Mouse (Mus musculus) gastrocnemius, postnatal 4 days (tissue): ENCODE results near the gene Slc23a2. TPM values are rescaled to one million over a fixed set of nuclear protein-coding genes. Genes with fewer than 3 reads are reported as not detected.
A peak's percentile ranks its signal among the peaks of the same experiment; 100 is the strongest.

Source experiments
- DNase-seq, 2 experiments: peaks; one replicate each; pipeline ENCODE4 v3.0.0; 2021 to 2022; ENCODE audit warnings: low spot score in 2 of 2, mixed read lengths in 2 of 2
- total RNA-seq, 2 experiments: library from RNA; stranded (reverse); gene quantifications; 2 replicates each; pipeline ENCODE4 v1.2.3; 2021

Gene Slc23a2
- total RNA-seq, 2 experiments from 2014 or later: 12.0 to 14.5 TPM

DNA sequence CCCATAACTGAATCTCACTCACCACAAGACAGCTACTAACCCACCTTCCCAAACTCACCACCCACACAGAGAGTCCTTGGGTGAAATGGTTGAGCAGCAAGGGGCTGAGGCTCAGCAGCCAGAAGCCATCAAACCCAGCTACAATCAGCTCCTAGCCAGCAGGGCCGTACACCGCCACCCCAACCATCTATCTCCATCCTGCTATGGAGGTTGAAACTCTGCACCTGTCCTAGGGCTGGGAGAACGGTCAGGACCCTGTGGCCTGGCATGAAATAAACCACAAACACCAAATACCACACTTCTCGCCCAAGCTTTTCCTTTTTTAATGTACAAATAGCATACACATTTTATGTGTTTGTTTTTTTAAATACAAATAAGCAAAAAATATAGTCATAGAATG is 120.9 kb downstream of the Slc23a2 start:
- no peak for DNase-seq

DNA sequence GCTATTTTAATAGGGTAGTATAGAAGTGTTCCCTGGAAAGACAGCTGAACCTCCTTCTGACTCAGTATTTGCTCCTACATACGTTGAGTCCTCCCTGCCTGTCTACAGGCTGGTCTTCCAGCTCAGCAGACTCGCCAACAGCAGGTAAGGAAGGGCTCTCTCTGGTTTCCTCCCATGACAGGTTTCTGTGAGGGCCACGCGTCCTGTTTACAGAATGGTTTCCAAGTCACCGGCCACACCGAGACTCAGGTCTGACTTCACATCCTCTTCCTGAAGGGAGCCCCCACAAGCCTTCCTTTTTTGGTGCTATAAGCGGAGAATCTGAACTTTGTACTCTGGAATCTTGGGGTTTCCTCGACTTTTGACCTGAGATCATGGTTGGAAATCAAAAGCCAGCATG is 122.3 kb downstream of the Slc23a2 start:
- no peak for DNase-seq

DNA sequence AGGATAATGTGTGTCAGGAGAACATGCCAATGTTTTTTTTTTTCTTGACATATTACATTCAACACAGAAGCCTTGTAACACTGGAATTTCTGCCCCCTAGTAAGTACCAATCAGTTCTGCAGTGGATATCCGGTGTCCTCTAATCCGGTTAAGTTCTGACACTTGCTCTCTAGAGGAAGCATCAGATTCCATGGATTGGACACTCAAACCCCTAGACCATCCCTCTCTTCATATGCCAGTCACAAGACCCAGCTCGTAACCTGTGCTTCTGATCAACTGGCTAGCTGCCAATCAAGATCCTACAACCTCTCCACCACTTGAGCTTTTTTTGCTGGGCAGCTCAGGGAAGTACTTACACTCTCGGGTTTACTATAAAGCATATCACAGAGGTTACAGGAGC is 123.3 kb downstream of the Slc23a2 start:
- DNase-seq: no peak

DNA sequence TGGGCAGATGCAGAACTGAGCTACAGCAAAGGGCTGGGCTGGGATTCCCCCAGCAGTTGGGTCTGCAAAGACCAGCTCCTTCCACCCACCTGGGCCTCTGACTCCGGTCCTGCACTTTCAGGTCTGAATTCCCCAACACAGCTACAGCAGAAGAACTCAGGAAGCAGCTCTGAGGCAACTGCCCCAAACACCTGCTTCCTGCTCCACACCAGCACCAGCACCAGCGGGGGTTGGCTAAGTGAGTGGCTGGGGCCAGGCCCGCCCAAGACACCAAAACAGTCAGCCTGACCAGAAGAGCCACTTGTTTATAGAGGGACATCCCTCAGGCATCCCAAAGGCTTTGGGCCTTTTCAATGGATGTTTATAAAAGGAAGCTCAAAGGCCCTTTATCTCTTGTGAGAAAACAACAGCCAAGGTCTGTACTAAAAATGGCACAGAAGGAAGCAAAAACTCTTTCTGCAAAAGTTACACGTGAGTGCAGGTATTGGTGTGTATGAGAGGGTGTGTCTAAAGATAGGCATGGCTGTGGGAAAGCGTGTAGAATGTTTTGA is 123.8 kb downstream of the Slc23a2 start:
- no peak for DNase-seq

DNA sequence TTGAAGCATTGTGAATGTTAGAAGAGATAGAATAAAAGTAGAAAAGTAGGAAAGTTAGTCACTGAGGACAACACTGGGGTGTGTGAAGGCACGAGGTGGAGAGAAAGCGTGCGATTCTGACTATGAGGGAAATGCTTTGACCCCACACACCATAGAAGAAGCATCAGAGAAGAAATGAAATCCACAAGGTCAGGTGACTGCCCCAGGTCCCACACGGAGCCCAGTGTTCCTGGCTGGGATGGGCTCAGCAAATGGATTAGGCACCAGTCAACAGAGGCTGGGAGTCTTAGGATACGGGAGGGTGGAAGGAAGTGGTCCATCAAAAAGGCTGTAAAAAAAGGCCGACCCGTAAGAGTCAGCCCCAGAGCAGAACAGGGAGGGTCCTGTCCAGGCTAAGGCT is 124.5 kb downstream of the Slc23a2 start:
- DNase-seq: no peak

DNA sequence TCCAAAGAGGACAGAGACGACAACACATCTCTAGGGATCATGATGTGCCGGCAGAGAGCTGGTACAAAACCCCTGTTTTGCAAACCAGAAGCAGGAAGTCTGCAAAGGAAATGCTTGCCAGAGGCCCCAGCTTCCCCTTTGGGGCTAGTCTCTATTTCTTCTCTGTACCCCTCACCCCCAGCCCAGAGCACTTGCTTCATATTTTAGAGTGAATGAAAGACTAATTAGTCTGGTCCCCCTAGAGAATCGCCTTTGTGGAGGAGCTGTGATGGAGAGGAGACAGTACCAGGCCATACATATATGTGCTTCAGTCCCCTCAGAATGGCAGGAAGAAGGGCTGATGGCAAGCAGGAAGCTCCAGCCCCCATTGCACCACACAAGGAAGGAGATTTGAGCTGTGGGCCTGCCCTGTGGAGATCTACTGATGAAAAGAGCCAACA is 125.5 kb downstream of the Slc23a2 start:
- no peak for DNase-seq

DNA sequence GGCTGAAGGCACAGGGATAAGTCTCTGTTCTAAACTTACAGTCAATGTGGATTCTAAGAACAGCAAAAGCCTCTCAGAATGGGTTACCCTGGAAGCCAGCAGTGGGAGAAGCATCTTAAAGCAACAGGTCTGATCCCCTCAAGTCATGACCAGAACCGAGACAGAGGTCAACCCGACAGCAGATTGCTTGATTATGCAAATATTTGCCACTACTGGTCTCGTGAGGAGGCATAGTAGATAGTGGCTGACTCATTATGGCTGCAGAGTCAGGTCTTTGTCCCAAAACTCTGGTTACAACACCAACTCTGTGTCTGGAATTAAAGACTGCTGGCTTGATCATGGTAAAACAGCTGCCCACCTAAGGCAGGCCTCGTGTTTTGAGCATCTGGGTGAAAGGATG is 126.8 kb downstream of the Slc23a2 start:
- DNase-seq: no peak

DNA sequence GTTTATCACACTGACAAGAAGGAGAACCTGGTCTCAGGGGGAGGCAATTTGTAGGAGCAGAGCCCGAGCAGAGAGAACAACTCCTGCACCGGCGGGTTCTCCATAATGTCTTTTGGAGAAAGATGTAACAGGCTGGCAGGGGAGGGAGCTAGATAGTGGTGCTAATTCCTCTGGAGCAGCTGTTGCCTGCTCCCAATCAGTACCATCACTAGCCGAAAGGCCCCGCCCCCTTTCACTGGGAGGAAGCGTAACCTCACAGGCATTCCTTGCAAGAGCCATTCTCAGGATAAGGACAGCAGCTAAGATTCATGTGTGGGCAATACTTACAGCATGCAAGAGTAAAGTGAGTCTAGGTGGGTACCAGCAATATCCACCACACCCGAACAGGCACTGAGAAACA is 127.3 kb downstream of the Slc23a2 start:
- DNase-seq: peak in 1 of 2 experiments; percentile 50

DNA sequence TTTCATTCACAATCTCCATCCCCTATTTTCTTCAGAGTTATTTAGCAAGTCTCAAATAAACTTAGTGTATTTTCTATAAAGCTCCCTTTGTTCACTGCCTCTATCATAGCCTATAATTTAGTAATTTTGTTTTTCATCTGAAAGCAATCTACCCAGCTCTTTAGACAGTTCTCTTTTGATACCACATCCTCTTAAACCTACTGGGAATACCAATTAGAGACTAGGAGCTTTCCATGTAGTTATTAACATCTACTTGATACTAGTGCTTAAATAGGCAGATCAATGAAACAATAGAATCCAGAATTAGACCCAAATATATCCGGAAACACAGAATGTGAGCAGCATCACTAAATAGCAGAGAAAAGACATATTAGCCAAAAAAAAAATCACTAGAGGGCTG is 128.9 kb downstream of the Slc23a2 start:
- DNase-seq: no peak

DNA sequence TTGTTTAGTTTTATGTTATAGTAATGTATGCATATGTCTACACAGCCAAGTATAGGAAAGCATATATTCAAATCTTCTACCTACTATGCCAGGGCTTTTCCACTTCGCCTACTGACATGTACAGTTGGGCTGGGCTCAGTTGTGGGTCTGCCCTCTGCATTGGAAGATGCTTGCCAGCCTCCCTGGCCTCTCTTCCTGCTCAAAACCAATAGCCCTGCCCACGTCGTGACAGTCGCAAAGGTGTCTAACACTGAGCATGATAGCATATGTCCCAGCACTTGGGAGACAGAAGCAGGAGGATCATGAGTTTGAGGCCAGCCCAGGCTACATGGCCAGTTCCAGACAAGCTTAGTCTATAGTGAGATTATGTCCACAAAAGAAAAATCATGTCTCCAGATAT is 131.8 kb downstream of the Slc23a2 start:
- DNase-seq: no peak

DNA sequence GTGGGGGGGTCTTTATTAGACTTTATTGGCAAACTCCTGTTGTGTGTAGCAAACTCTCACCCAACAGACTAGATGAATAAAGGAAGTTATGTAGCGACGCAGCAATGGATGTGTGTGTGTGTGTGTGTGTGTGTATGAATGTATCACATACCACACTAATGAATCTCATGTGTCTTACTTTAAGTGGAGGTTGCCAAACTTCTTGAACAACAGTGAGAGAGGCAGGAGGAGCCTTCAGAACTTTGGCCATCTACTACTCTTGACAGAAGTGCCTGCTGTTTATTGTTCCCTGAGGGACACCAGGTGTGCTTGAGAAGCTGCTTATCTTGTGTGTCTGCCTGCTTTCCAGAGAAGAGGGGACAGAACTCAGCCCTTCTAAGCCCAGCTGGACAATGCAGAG is 134.1 kb downstream of the Slc23a2 start:
- DNase-seq: no peak

DNA sequence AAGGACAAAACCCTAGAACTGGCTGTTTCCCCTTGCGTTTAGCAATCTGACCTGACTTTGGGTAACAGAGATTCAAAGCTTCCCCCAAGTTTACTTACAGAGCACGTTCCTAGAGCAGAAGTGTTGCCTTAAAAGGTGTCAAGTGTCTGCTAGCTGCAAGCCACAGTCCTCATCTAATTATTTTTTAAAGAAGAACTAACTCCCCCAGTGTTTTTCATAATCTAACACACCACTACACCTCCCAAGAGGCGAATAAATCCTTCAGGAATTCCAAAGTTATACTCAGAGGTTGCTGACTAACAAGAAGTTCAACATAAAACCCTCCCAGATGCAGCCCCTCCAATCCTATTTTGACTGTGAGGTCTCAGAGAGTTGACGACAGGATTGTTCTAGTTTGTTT is 136.7 kb downstream of the Slc23a2 start:
- no peak for DNase-seq

DNA sequence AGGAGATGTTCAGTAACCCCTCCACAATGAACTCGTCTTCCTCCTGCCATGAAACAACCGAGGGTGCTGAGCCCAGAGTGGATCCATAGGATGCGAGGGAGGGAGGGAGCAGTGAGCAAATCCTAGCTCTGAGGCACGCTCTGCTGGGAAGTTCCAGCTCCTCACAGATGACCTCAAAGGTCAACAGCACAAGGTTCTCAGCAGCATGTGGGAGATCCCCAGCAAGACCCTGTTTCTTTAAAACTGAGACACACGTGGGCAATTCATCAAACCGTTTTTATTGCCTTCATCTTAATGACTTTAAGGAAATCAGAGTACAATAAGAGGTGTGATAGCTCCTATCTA is 137.5 kb downstream of the Slc23a2 start:
- DNase-seq: no peak

DNA sequence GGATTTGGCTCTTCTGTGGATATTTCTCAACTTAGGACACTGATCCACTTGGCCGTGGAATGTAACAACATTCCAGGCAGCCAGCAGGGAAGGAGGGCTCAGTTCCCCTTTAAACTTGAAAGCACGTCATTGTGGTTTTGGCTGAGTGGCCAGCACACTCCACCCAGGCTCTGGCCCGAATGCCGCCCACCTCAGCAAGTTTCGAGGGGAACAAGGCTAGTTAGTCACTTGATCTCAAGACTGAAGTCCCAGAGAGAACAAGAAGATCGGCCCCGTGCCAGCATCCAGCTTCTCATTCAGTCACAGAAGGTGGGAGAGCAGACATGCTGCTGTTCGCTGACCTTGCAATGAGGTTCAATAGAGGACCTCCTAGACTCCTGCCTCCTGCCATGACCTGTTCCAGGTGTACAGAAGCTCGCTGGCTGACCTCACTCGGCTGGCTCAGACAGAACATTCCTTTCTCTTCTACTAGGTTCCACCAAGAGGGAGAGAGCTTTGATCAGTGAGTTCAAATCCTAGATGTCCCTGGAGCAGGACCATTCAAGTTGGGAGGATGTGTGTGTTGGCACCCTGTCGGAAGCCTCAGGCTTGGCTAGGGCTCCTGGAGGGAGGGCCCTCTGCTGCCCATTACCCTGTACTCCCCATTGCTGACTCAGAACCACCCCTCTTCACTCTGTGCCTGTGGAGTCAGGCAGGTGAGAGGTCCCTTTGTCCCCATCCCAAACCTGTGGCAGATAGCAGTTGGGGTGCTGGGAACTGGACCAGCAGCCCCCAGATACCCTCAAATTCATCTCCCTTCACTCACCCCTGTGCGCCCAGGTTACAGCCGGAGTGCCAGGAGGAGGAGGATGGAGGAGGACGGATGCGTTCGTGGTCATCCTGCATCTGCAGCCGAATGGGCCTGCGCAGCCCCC is 138.1 kb downstream of the Slc23a2 start:
- DNase-seq: peak; percentile 65 to 76

DNA sequence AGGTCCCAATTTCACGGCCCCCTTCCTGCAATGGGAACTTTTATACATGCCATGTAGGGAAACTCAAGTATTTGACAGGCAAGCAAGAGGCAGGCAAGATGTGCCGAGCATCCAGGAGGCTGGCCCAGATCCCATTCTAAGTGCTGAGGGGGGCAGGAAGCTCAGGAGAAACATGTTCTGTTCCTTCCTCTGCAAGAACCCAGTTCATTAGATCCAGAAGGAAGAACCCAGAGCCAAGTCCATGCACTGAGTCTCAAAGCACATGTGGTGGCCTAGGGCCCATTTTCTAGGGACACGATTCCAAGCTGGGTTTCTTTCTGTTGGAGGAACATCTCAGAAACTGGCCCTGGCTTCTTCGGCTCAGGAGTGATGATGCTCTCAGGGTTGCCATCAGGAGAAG is 139.5 kb downstream of the Slc23a2 start:
- no peak for DNase-seq

DNA sequence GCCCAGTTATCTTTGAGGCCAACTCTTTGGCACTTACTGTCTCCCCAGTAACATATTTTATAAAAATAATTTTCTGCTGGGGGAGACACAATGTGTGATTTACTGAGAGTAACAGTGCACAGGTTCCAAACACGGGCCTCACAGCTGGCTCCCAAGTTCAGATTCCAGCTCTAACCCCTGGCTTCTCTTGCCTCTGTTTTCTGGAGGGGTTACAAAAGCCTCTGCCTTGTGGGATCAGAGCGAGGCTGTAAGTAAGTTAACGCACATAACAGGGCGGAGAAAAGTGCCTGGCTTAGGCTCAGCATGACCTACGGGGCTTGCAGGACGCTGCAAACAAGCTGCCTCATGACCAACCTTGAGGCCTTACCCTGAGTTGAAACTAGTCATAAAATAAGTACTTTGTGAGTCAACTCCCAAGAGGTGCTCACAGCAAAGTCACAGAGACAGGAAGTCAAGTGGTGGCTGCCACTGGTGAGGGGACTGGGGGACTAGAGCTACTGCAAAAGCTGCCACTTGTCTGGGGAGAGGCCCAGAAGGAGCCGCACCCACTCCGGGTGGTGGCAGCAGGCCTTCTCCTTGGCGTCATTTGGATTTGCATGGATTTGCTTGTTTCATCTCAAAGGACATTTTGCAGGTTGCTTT is 140.3 kb downstream of the Slc23a2 start:
- DNase-seq: no peak

DNA sequence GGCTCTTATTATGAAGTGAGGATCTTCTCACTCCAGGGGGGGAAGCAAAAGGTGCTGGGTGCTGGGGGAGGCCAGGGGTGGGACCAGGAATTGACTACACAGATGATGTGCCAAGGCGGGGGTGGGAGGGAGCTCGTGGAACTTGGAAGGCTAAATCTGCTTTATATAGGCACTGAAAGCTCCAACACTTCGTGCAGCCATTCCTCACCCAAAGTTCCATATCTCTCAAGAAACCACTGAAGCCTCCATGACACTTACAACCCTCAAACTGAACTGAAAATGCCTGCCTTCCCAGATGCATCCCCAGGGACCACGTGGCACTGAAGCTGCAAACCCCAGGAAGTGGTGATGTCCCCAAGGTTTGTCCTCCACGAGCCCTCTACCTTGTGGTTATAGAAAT is 141.0 kb downstream of the Slc23a2 start:
- DNase-seq: no peak

Other genes starting within 250 kb of the Slc23a2 start
- gene Prnp, start 235.2 kb downstream of the Slc23a2 start, total RNA-seq: 10 to 100 TPM; 66.2 to 67.2 TPM
- not detected for gene Prn, start 235.2 kb downstream of the Slc23a2 start, total RNA-seq
- 10 to 100 TPM; 68.5 to 70.9 TPM for gene Prnd, start 194.2 kb downstream of the Slc23a2 start, total RNA-seq
- gene Rassf2, start 114.8 kb downstream of the Slc23a2 start, total RNA-seq: 10 to 100 TPM; 31.6 to 32.5 TPM
- gene Tmem230, start 102.7 kb upstream of the Slc23a2 start, total RNA-seq: 10 to 100 TPM; 23.0 to 25.1 TPM
- gene Pcna, start 108.2 kb upstream of the Slc23a2 start, total RNA-seq: 10 to 100 TPM; 91.8 to 92.0 TPM
- 10 to 100 TPM; 29.9 to 39.3 TPM for gene Cds2, start 118.0 kb upstream of the Slc23a2 start, total RNA-seq
- not detected for gene Prokr2, start 240.3 kb upstream of the Slc23a2 start, total RNA-seq